Mouse (Mus musculus): ENCODE measurements around the gene Odf4.
"Not testable (repeated sequence)": the region's sequence is repeated elsewhere in the genome, so short reads cannot be mapped to it uniquely, and the experiment has no call there.

Gene Odf4

GRCm38 (mm10) chr11:68926981-68927380 is at the start of gene Odf4:
TSS of gene Odf4 (minus strand) at chr11:68927081.
- DNase-seq (ENCODE audit: low spot score in 2 of 2) = no peak

GRCm38 (mm10) chr11:68975601-68976000 is 48.7 kb upstream of the Odf4 start:
- DNase-seq (ENCODE audit: low spot score in 2 of 2) = no peak

GRCm38 (mm10) chr11:68975085-68975484 is 48.2 kb upstream of the Odf4 start, which contains the start of gene Rangrf:
TSS of gene Rangrf (minus strand) at chr11:68975185.
- no peak for DNase-seq (ENCODE audit: low spot score in 2 of 2)

DNA sequence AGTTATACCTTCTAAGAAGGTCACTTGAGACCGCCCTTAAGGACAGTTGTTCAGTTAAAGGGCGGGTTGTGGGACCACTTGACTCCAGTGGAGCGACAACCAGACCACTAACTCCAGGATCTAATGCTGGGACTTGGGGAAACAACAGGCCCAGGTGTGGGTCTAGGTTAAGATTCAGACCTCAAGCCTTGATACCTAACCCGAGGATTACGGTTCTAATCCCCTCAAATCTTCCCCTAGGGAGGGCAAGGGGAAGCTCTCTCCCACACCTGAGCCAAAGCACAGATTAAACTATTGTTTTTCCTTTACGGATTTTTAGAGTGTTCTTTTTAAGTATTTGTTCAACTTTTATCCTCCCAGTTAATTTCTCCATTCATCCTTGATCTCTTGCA is 47.2 kb upstream of the Odf4 start:
- DNase-seq (ENCODE audit: low spot score in 2 of 2) = no peak

DNA sequence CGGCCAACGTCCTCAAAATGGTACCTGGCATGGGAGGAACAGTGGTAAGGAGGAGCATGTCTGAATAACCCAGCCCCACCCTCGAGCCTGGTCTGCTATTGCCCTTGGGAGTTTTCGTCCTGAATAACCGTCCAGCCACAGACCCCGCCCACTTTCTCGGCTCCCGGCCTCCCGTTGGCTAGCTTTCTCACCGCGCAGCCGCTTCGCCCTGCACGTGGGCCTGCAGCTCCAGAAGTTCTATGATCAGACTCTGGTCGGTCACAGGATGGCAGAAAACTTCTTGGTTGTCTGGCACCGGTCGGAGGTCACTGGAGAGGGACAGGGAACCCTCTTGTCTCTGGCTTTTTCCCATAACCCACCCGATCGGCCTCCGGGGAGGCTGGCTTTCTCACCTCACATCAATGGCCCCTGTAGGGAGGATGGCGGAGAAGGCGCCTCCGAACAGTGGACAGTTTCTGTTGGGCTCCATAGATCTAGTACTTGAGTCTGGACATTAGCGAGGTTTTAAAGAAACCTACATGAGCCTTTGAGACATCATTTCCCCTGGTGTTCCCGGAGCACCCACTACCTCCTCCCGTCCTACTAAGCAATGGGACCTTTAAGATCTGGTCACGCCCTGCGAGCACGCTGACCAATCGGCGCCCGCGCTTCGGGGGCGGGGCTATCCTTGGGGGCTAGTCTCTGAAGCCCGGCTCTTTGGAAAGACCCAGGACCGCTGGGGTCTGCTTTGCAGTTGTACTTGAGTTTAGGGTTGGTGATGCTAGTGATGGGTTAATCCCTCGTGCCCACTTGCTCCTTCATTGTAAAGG is 46.6 kb upstream of the Odf4 start:
- peak; percentile 58 to 83 for DNase-seq (ENCODE audit: low spot score in 2 of 2)

DNA sequence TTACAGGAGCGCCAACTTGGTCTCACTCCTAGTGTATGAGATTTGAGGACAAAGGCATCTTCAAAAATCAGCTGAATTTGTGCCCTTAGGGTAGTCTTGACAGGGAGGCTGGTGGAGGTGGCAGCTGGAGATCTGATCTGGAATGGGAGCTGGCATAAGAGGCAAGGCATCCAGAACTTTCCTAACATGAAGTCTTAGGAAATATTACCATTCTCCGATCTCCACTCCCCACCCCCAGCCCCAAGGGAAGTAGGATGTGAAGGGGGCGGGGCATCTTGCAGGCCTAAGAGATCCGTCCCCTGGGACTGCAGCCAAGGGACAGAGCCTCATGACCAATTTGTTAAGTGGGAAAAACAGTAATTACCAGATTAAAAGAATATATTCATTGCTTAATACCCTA is 43.4 kb upstream of the Odf4 start:
- DNase-seq (ENCODE audit: low spot score in 2 of 2) = no peak

- DNase-seq (ENCODE audit: low spot score in 2 of 2) = no peak
Measured at GRCm38 (mm10) chr11:68968752-68969151, 41.9 kb upstream of the Odf4 start.

DNA sequence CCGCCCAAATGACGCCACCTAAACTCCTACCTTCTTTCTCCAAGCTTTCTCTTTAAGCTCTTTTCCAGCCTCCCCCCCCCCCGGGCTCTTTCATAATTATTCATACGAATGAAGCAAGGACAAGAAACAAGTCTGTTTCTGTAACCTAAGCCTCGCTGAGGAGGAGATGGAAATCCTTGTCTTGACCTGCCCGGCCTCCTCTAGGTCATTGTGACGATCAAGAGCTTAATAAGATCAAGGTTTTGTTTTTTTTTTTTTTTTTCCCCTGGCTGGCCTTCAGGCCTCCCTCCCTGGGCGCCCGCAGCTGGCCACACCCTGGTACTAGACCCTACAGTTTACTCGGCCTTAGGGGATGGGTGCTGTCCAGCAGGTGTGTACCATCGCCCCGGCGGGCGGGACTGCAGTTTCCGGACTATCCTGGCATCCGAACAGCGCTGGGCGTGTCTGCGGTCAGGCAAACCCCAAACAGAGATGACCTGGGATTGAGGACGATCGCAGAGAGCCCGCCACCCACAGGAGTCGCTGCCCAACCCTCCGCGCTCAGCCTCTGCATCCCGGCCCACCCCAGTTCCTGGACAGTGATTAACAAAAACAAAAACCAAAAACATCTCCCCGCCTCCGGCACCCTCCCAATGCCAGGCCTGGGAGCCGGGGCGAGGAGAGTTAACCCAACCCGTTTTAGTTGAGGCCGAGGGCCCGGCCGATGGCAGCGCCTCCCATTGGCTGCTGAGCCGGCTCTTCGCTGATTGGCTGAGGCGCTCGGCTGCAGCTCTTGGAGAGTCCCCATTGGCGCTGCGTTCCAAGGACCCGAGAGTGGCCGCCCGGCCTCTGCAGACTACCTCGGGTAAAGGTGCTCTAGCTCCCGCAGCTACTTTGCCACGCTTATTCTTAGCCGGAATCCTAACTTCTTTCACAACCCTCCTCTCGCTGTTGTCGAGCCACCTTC is 40.7 kb upstream of the Odf4 start, which contains the start of gene Slc25a35:
Slc25a35 (plus strand) TSS at position 795 of the 946 bp plus-strand sequence.
- peak; percentile 81 to 92 for DNase-seq (ENCODE audit: low spot score in 2 of 2)

GRCm38 (mm10) chr11:68966554-68966953 is 39.7 kb upstream of the Odf4 start:
- DNase-seq (ENCODE audit: low spot score in 2 of 2) = no peak

GRCm38 (mm10) chr11:68965845-68966244 is 39.0 kb upstream of the Odf4 start:
- DNase-seq (ENCODE audit: low spot score in 2 of 2) = peak; percentile 60 to 86

- DNase-seq (ENCODE audit: low spot score in 2 of 2) = no peak
Measured at GRCm38 (mm10) chr11:68965050-68965449, 38.2 kb upstream of the Odf4 start.

- no peak for DNase-seq (ENCODE audit: low spot score in 2 of 2)
Measured at GRCm38 (mm10) chr11:68963405-68963804, 36.5 kb upstream of the Odf4 start.

GRCm38 (mm10) chr11:68962159-68962558 is 35.3 kb upstream of the Odf4 start:
- DNase-seq (ENCODE audit: low spot score in 2 of 2) = not testable (repeated sequence)

- DNase-seq (ENCODE audit: low spot score in 2 of 2) = no peak
Measured at GRCm38 (mm10) chr11:68961596-68961995, 34.7 kb upstream of the Odf4 start.

GRCm38 (mm10) chr11:68957971-68958370 is 31.1 kb upstream of the Odf4 start:
- no peak for DNase-seq (ENCODE audit: low spot score in 2 of 2)

DNA sequence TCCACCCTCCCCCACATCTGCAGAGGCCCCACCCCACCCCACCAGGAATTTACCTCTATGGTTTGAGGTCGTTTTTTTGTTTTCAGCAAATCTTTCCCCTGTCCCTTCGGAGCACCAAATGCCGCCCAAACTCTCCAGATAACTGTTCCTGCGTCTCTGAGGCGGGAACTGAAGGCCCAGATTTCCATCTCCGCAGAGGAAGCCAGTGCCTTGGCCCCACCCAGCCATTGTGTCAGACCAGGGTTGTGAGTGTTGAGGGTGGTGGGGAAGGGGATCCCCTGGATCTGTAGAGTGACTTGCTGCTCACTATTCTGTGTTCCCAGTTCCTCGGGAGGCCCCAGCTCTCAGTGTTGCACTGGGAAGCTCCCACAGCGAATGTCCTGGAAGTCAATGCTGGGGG is 30.4 kb upstream of the Odf4 start, which contains the start of gene Arhgef15:
Arhgef15 (minus strand) TSS at position 173 of the 400 bp plus-strand sequence.
- no peak for DNase-seq (ENCODE audit: low spot score in 2 of 2)

GRCm38 (mm10) chr11:68956697-68957096 is 29.8 kb upstream of the Odf4 start:
- no peak for DNase-seq (ENCODE audit: low spot score in 2 of 2)

DNA sequence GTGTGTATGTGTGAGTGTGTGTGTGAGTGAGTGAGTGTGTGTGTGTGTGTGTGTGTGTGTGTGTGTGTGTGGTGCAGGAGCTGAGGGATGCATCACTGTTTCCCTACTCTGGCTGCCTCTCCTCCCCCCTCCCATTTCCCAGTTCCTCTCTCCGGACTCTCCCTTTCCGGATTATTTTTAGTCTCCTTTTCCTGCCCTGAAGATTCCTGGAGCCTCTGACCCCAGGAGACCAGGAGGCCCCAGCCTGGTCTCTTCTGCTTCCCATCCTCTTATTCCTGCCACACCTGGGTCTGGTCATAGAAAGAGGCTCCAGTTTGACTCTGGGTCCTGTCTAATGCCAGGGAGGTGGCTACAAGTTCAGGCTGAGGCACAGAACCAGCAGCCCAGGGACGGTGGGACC is 29.2 kb upstream of the Odf4 start:
- DNase-seq (ENCODE audit: low spot score in 2 of 2) = no peak

- no peak for DNase-seq (ENCODE audit: low spot score in 2 of 2)
Measured at GRCm38 (mm10) chr11:68955473-68955872, 28.6 kb upstream of the Odf4 start.

- DNase-seq (ENCODE audit: low spot score in 2 of 2) = no peak
Measured at GRCm38 (mm10) chr11:68954408-68954807, 27.5 kb upstream of the Odf4 start.

- no peak for DNase-seq (ENCODE audit: low spot score in 2 of 2)
Measured at GRCm38 (mm10) chr11:68953903-68954302, 27.0 kb upstream of the Odf4 start.

GRCm38 (mm10) chr11:68947542-68947993 is 20.7 kb upstream of the Odf4 start:
- no peak for DNase-seq (ENCODE audit: low spot score in 2 of 2)

All from spleen, postnatal 10 days (tissue).